Mouse (Mus musculus): ENCODE results near the gene Yif1b. TPM values are rescaled to one million over a fixed set of nuclear protein-coding genes. Genes with fewer than 3 reads are reported as not detected.

Yif1b gene
- polyA plus RNA-seq, 1 experiment from 2014 or later = 81.0 TPM

DNA sequence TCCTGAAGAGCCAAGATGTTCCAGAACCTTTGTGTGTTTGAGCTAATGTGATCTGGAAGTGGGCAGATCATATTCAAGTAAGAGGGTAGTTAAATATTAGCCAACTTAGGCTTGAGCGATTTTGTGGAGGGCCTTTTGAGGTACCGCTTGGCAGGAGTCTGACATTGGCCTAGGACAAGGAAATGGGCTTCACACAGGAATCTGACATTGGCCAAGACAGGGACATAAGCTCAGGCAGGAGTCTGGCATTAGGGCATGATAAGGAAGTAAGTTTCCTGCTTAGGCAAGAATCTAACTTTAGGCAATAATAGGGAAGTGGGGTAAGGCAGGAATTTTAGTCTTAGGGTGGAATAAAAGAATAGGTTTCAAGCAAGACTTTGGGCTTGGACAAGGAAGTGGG is 23.9 kb upstream of the Yif1b start:
- H3K4me3 ChIP-seq (replicated peaks; ENCODE audit: low read length) = no peak overlapping the region
- H3K27ac ChIP-seq (ENCODE audit: low read length) = no peak overlapping the region
- no peak for ATAC-seq
- H3K9ac ChIP-seq (replicated peaks; ENCODE audit: low read depth, low read length) = no peak overlapping the region
- H3K4me2 ChIP-seq (ENCODE audit: low read length) = peak overlapping the region; percentile 49
- H3K9me3 ChIP-seq (ENCODE audit: control insufficient read depth, low read length) = no peaks in the 10 kb centered on the region
- 63% methylated on average over 2 of the region's 2 CpGs for WGBS
- H3K4me1 ChIP-seq (replicated peaks; ENCODE audit: control insufficient read depth, insufficient read depth, low read length) = peaks cover 6% of the 10 kb centered on the region; the same call in 1 of the 2 replicates
- H3K27me3 ChIP-seq (replicated peaks; ENCODE audit: control insufficient read depth, insufficient read depth, low read length) = 0 out of 2 replicates have a peak, but pooled peaks cover 11% of the 10 kb centered on the region
- H3K36me3 ChIP-seq (ENCODE audit: control insufficient read depth, insufficient read depth) = no peaks in the 10 kb centered on the region

DNA sequence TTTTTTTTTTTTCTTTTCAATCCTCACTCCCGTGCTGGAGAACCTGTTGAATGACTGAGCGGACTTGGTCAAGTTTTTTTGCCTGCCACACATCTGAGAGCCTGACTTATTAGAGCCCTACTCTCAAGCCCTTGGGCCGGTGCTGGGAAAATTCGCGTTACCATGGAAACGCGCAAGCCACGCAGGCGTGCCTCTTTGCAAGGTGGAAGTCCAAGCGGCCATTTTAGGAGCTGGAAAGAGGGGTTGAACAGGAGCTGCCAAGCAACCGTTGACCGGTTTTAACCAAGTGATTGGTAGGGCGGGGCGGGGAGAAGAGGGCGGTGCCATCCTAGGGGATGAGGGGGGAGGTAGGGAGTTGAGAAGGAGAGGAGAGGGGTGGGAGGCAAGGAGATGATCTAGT is 23.3 kb upstream of the Yif1b start:
- WGBS = 46% methylated on average over 15 of the region's 15 CpGs
- Histone ChIP-seq H3K4me2 (ENCODE audit: low read length) (no peak overlapping the region), H3K4me3 (replicated peaks; ENCODE audit: low read length) (no peak overlapping the region), H3K9ac (replicated peaks; ENCODE audit: low read depth, low read length) (no peak overlapping the region), H3K27me3 (replicated peaks; ENCODE audit: control insufficient read depth, insufficient read depth, low read length) (0 out of 2 replicates have a peak, but pooled peaks cover 11% of the 10 kb centered on the region), H3K4me1 (replicated peaks; ENCODE audit: control insufficient read depth, insufficient read depth, low read length) (peaks cover 6% of the 10 kb centered on the region; the same call in 1 of the 2 replicates), H3K9me3 (ENCODE audit: control insufficient read depth, low read length) (peaks cover 1% of the 10 kb centered on the region; the same call in 1 of the 2 replicates), H3K27ac (ENCODE audit: low read length) (no peak overlapping the region), H3K36me3 (ENCODE audit: control insufficient read depth, insufficient read depth) (no peaks in the 10 kb centered on the region)
- no peak for ATAC-seq

- Histone ChIP-seq H3K9ac (replicated peaks; ENCODE audit: low read depth, low read length) (peak overlapping the region; percentile 29; the same call in 1 of the 2 replicates), H3K9me3 (ENCODE audit: control insufficient read depth, low read length) (peaks cover 4% of the 10 kb centered on the region; the same call in 1 of the 2 replicates), H3K36me3 (ENCODE audit: control insufficient read depth, insufficient read depth) (no peaks in the 10 kb centered on the region), H3K27ac (ENCODE audit: low read length) (no peak overlapping the region), H3K4me3 (replicated peaks; ENCODE audit: low read length) (no peak overlapping the region), H3K4me2 (ENCODE audit: low read length) (peak overlapping the region; percentile 6), H3K27me3 (replicated peaks; ENCODE audit: control insufficient read depth, insufficient read depth, low read length) (peaks cover 2% of the 10 kb centered on the region; the same call in 1 of the 2 replicates), H3K4me1 (replicated peaks; ENCODE audit: control insufficient read depth, insufficient read depth, low read length) (peaks cover 6% of the 10 kb centered on the region; the same call in 1 of the 2 replicates)
- ATAC-seq = no peak
- WGBS = 10% methylated on average over 16 of the region's 16 CpGs
Measured at GRCm38 (mm10) chr7:29224756-29225394, 13.3 kb upstream of the Yif1b start.

GRCm38 (mm10) chr7:29225520-29225919 is 12.6 kb upstream of the Yif1b start:
- Histone ChIP-seq H3K4me3 (replicated peaks; ENCODE audit: low read length) (no peak overlapping the region), H3K9me3 (ENCODE audit: control insufficient read depth, low read length) (0 out of 2 replicates have a peak, but pooled peaks cover 2% of the 10 kb centered on the region), H3K4me1 (replicated peaks; ENCODE audit: control insufficient read depth, insufficient read depth, low read length) (peaks cover 6% of the 10 kb centered on the region; the same call in 1 of the 2 replicates), H3K27ac (ENCODE audit: low read length) (no peak overlapping the region), H3K9ac (replicated peaks; ENCODE audit: low read depth, low read length) (peak overlapping the region; percentile 29; the same call in 1 of the 2 replicates), H3K4me2 (ENCODE audit: low read length) (no peak overlapping the region; the same call in 1 of the 2 replicates), H3K27me3 (replicated peaks; ENCODE audit: control insufficient read depth, insufficient read depth, low read length) (peaks cover 5% of the 10 kb centered on the region), H3K36me3 (ENCODE audit: control insufficient read depth, insufficient read depth) (no peaks in the 10 kb centered on the region)
- ATAC-seq = no peak
- 67% methylated on average over 13 of the region's 13 CpGs for WGBS

- ATAC-seq = no peak
- H3K9me3 ChIP-seq (ENCODE audit: control insufficient read depth, low read length) = no peaks in the 10 kb centered on the region
- H3K27me3 ChIP-seq (replicated peaks; ENCODE audit: control insufficient read depth, insufficient read depth, low read length) = peaks cover 27% of the 10 kb centered on the region
- H3K4me2 ChIP-seq (ENCODE audit: low read length) = no peak overlapping the region
- 82% methylated on average over 4 of the region's 4 CpGs for WGBS
- H3K4me1 ChIP-seq (replicated peaks; ENCODE audit: control insufficient read depth, insufficient read depth, low read length) = peaks cover 13% of the 10 kb centered on the region
- H3K36me3 ChIP-seq (ENCODE audit: control insufficient read depth, insufficient read depth) = no peaks in the 10 kb centered on the region
- no peak overlapping the region for H3K4me3 ChIP-seq (replicated peaks; ENCODE audit: low read length)
- no peak overlapping the region for H3K9ac ChIP-seq (replicated peaks; ENCODE audit: low read depth, low read length)
- H3K27ac ChIP-seq (ENCODE audit: low read length) = no peak overlapping the region
Measured at GRCm38 (mm10) chr7:29228202-29228601, 9.9 kb upstream of the Yif1b start.

GRCm38 (mm10) chr7:29230560-29230959 is 7.6 kb upstream of the Yif1b start:
- Histone ChIP-seq H3K9me3 (ENCODE audit: control insufficient read depth, low read length) (no peaks in the 10 kb centered on the region; the same call in 1 of the 2 replicates), H3K4me3 (replicated peaks; ENCODE audit: low read length) (no peak overlapping the region), H3K4me2 (ENCODE audit: low read length) (no peak overlapping the region), H3K27ac (ENCODE audit: low read length) (no peak overlapping the region), H3K9ac (replicated peaks; ENCODE audit: low read depth, low read length) (no peak overlapping the region), H3K27me3 (replicated peaks; ENCODE audit: control insufficient read depth, insufficient read depth, low read length) (peaks cover 30% of the 10 kb centered on the region), H3K36me3 (ENCODE audit: control insufficient read depth, insufficient read depth) (no peaks in the 10 kb centered on the region), H3K4me1 (replicated peaks; ENCODE audit: control insufficient read depth, insufficient read depth, low read length) (peaks cover 8% of the 10 kb centered on the region)
- no peak for ATAC-seq
- 16% methylated on average over 3 of the region's 3 CpGs for WGBS

GRCm38 (mm10) chr7:29231517-29231916 is 6.6 kb upstream of the Yif1b start:
- H3K9me3 ChIP-seq (ENCODE audit: control insufficient read depth, low read length) = no peaks in the 10 kb centered on the region; the same call in 1 of the 2 replicates
- ATAC-seq = no peak
- WGBS = 65% methylated on average over 3 of the region's 3 CpGs
- no peak overlapping the region for H3K27ac ChIP-seq (ENCODE audit: low read length)
- H3K4me1 ChIP-seq (replicated peaks; ENCODE audit: control insufficient read depth, insufficient read depth, low read length) = peaks cover 8% of the 10 kb centered on the region
- peaks cover 30% of the 10 kb centered on the region for H3K27me3 ChIP-seq (replicated peaks; ENCODE audit: control insufficient read depth, insufficient read depth, low read length)
- no peak overlapping the region for H3K9ac ChIP-seq (replicated peaks; ENCODE audit: low read depth, low read length)
- no peak overlapping the region; the same call in 1 of the 2 replicates for H3K4me3 ChIP-seq (replicated peaks; ENCODE audit: low read length)
- H3K36me3 ChIP-seq (ENCODE audit: control insufficient read depth, insufficient read depth) = no peaks in the 10 kb centered on the region
- H3K4me2 ChIP-seq (ENCODE audit: low read length) = no peak overlapping the region

DNA sequence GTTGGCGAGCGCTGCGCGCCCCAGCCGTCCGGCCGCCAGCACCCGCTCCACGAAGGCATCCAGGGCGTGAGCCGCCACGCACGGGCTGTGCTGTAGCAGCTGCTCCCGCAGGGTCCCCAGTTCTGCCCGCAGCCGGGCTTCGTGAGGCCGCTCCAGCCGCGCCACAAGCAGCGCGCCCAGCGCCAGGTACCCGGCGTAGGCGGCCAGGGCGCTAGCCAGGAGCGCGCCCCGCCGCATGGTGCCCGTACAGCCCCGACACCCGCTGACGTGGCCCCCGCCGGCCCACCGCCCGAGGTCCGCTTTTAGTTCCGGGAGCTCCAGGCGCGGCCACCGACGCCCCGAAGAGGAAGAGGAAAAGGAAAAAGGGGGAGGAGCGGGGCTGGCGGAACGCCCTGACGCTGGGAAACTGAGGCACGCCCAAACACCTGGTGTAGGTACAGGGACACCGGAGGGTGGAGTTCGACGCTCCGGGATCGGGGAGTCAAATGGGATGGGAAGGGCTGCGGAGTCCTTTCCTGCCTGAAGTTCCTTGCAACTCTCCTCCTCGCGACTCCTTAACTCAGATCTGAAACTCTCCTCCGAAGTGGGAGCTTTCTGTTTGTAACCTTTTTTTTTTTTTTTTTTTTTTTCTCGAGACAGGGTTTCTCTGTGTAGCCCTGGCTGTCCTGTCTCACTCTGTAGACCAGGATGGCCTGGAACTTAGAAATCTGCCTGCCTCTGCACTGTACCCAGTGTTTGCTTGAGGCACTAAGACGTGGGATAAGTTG is 5.7 kb upstream of the Yif1b start, which contains the start of gene Kcnk6:
TSS of gene Kcnk6 (minus strand) at position 269 of the 767 bp plus-strand sequence.
- no peak for ATAC-seq

DNA sequence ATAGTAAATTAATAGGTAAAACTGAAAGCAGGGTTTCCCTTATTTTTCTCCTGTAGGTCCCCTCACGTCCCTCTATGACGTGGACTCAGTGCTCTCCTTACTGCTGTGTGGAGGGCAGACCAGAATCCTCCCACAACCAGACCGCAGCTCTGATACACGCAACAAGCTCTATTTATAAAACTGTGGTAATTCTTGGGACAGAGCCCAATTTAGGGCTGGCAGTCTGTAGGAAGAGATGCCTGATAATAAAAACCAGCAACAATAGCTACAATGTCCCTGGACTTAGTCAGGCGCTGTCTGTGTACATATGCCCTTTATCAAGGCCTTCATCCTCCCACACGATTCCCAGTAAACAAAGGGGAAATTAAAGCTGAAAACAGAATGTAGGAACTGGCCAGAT is 4.4 kb upstream of the Yif1b start:
- no peak overlapping the region for H3K9ac ChIP-seq (replicated peaks; ENCODE audit: low read depth, low read length)
- H3K4me3 ChIP-seq (replicated peaks; ENCODE audit: low read length) = no peak overlapping the region
- peaks cover 11% of the 10 kb centered on the region for H3K4me1 ChIP-seq (replicated peaks; ENCODE audit: control insufficient read depth, insufficient read depth, low read length)
- no peak for ATAC-seq
- H3K4me2 ChIP-seq (ENCODE audit: low read length) = no peak overlapping the region
- H3K27me3 ChIP-seq (replicated peaks; ENCODE audit: control insufficient read depth, insufficient read depth, low read length) = peaks cover 30% of the 10 kb centered on the region
- H3K36me3 ChIP-seq (ENCODE audit: control insufficient read depth, insufficient read depth) = no peaks in the 10 kb centered on the region
- no peaks in the 10 kb centered on the region; the same call in 1 of the 2 replicates for H3K9me3 ChIP-seq (ENCODE audit: control insufficient read depth, low read length)
- 61% methylated on average over 6 of the region's 6 CpGs for WGBS
- no peak overlapping the region for H3K27ac ChIP-seq (ENCODE audit: low read length)

More for the DNA sequence above, 5.7 kb upstream of the Yif1b start, which contains the start of gene Kcnk6:
- 2% methylated on average over 62 of the region's 62 CpGs for WGBS
- H3K27ac ChIP-seq (ENCODE audit: low read length) = no peak within 1 kb of the TSS
- H3K9me3 ChIP-seq (ENCODE audit: control insufficient read depth, low read length) = no peaks in the 10 kb centered on the region; the same call in 1 of the 2 replicates
- peaks cover 8% of the 10 kb centered on the region for H3K4me1 ChIP-seq (replicated peaks; ENCODE audit: control insufficient read depth, insufficient read depth, low read length)
- H3K4me2 ChIP-seq (ENCODE audit: low read length) = peak within 1 kb of the TSS; percentile 93
- peak within 1 kb of the TSS; percentile 51 for H3K4me3 ChIP-seq (replicated peaks; ENCODE audit: low read length)
- peaks cover 30% of the 10 kb centered on the region for H3K27me3 ChIP-seq (replicated peaks; ENCODE audit: control insufficient read depth, insufficient read depth, low read length)
- peak within 1 kb of the TSS; percentile 62 for H3K9ac ChIP-seq (replicated peaks; ENCODE audit: low read depth, low read length)
- no peaks in the 10 kb centered on the region for H3K36me3 ChIP-seq (ENCODE audit: control insufficient read depth, insufficient read depth)
